Mouse (Mus musculus): ENCODE measurements around the gene Lmntd1.

DNA sequence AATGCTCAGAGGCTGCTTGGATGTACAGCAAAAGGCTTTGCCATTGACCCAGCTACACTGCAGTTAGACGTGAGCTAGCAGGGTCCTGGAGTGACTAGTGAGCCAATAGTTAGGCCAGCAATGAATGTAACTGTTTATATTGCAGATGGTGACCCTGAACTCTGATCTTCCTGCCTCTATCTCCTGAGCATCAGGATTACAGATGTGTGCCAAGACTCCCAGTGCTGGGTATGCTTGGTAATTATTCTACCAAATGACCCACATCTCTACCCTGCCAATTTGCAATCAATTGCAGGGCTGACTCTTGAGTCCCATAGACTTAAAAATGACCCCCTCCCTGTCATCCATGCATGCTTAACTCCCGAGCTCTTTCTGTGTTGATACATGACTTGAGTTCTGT lies 269.4 kb downstream of the Lmntd1 start:
- TF ChIP-seq POLR2A (IDR thresholded peaks at IDR 0.05; ENCODE audit: low read depth, low read length) (no peak), CTCF (IDR thresholded peaks at IDR 0.05; ENCODE audit: extremely low read depth, insufficient read length, insufficient replicate concordance, low read depth, low read length) (no peak)

All from small intestine, adult 2 months (tissue).